Mouse (Mus musculus) lung, embryonic 16.5 days (tissue): ENCODE measurements at regions not wholly inside any gene's neighbourhood (a gene's known extent, or its start where the extent isn't known, plus 50 kb on each side); places are given as distances from the start of the nearest gene placed in this dataset.

Source experiments
- ATAC-seq: fragments of 200-750 bp; cut with Nextera tagmentation; 2 replicates; pipeline ENCODE4 v1.8.0; 2017; ENCODE audit warnings: low read depth, mild to moderate bottlenecking, moderate library complexity
- H3K27ac ChIP-seq: fragments of 300-500 bp; sonication (generic); 2 replicates; pipeline ENCODE4 v1.5.1; 2014; ENCODE audit warnings: mild to moderate bottlenecking, control low read depth, low read length
- H3K27me3 ChIP-seq: fragments of 300-500 bp; sonication (generic); 2 replicates; pipeline ENCODE4 v1.6.1; 2014; ENCODE audit warnings: low read depth, low read length, mixed read lengths; ENCODE audit not compliant: control insufficient read depth, insufficient read depth
- H3K36me3 ChIP-seq: fragments of 300-500 bp; sonication (generic); 2 replicates; pipeline ENCODE4 v1.6.1; 2014; ENCODE audit warnings: low read length; ENCODE audit not compliant: control insufficient read depth, insufficient read depth
- H3K4me1 ChIP-seq: fragments of 300-500 bp; sonication (generic); replicated peaks from 2 replicates; pipeline ENCODE4 v1.6.1; 2014; ENCODE audit warnings: low read length, mixed read lengths; ENCODE audit not compliant: control insufficient read depth, insufficient read depth
- H3K4me2 ChIP-seq: fragments of 300-500 bp; sonication (generic); 2 replicates; pipeline ENCODE4 v1.6.1; 2014; ENCODE audit warnings: low read depth, low read length, control low read depth
- H3K4me3 ChIP-seq: fragments of 300-500 bp; sonication (generic); 2 replicates; pipeline ENCODE4 v1.5.1; 2014; ENCODE audit warnings: mild to moderate bottlenecking, low read length, control low read depth
- H3K9ac ChIP-seq: fragments of 300-500 bp; sonication (generic); 2 replicates; pipeline ENCODE4 v1.6.1; 2014; ENCODE audit warnings: low read length, control low read depth
- H3K9me3 ChIP-seq: fragments of 300-500 bp; sonication (generic); 2 replicates; pipeline ENCODE4 v1.6.1; 2016; ENCODE audit warnings: low read length; ENCODE audit not compliant: control insufficient read depth
- WGBS: fragments of 180-500 bp; shearing (Covaris S2); extraction: QIAGEN DNeasy Blood & Tissue Kit; methylation state at CpG from one replicate; pipeline ENCODE4 v1.1.7; 2014; 5-methylcytosine and 5-hydroxymethylcytosine counted together

GRCm38 (mm10) chr8:89372761-89373160 lies 328.8 kb upstream of the Sall1 start:
- no peak overlapping the region for H3K4me3 ChIP-seq
- H3K4me2 ChIP-seq = no peak overlapping the region
- WGBS = 82% methylated on average over 3 of the region's 3 CpGs
- ATAC-seq = no peak
- H3K27me3 ChIP-seq = no peaks in the 10 kb centered on the region
- no peaks in the 10 kb centered on the region for H3K9me3 ChIP-seq
- H3K9ac ChIP-seq = no peak overlapping the region
- H3K36me3 ChIP-seq = no peaks in the 10 kb centered on the region
- H3K27ac ChIP-seq = no peak overlapping the region
- H3K4me1 ChIP-seq = no peaks in the 10 kb centered on the region

- 34% methylated on average over 4 of the region's 4 CpGs for WGBS
- H3K9ac ChIP-seq = no peak overlapping the region
- H3K4me3 ChIP-seq = no peak overlapping the region
- H3K4me1 ChIP-seq = no peaks in the 10 kb centered on the region
- no peak for ATAC-seq
- H3K4me2 ChIP-seq = no peak overlapping the region
- no peaks in the 10 kb centered on the region for H3K36me3 ChIP-seq
- no peaks in the 10 kb centered on the region for H3K27me3 ChIP-seq
- no peaks in the 10 kb centered on the region for H3K9me3 ChIP-seq
- no peak overlapping the region for H3K27ac ChIP-seq
Observed at GRCm38 (mm10) chr8:89371773-89372132, 327.8 kb upstream of the Sall1 start.

GRCm38 (mm10) chr8:89370816-89371772 lies 327.1 kb upstream of the Sall1 start:
- Histone ChIP-seq H3K27ac (no peak overlapping the region), H3K27me3 (no peaks in the 10 kb centered on the region), H3K9me3 (no peaks in the 10 kb centered on the region), H3K36me3 (no peaks in the 10 kb centered on the region), H3K4me2 (no peak overlapping the region), H3K4me3 (no peak overlapping the region), H3K4me1 (no peaks in the 10 kb centered on the region), H3K9ac (no peak overlapping the region)
- 43% methylated on average over 20 of the region's 20 CpGs for WGBS
- ATAC-seq = no peak

- no peaks in the 10 kb centered on the region for H3K36me3 ChIP-seq
- no peak overlapping the region for H3K4me2 ChIP-seq
- ATAC-seq = no peak
- no peaks in the 10 kb centered on the region for H3K4me1 ChIP-seq
- no peak overlapping the region for H3K4me3 ChIP-seq
- no peaks in the 10 kb centered on the region for H3K27me3 ChIP-seq
- H3K9ac ChIP-seq = no peak overlapping the region
- 83% methylated on average over 3 of the region's 3 CpGs for WGBS
- no peaks in the 10 kb centered on the region for H3K9me3 ChIP-seq
- H3K27ac ChIP-seq = no peak overlapping the region
Observed at GRCm38 (mm10) chr8:89365430-89365829, 321.5 kb upstream of the Sall1 start.

- 73% methylated on average over 4 of the region's 4 CpGs for WGBS
- H3K27ac ChIP-seq = no peak overlapping the region
- H3K27me3 ChIP-seq = no peaks in the 10 kb centered on the region
- no peaks in the 10 kb centered on the region for H3K4me1 ChIP-seq
- H3K4me2 ChIP-seq = no peak overlapping the region
- no peak overlapping the region for H3K9ac ChIP-seq
- H3K36me3 ChIP-seq = no peaks in the 10 kb centered on the region
- ATAC-seq = no peak
- no peaks in the 10 kb centered on the region for H3K9me3 ChIP-seq
- no peak overlapping the region for H3K4me3 ChIP-seq
Observed at GRCm38 (mm10) chr8:89358411-89358810, 314.4 kb upstream of the Sall1 start.

GRCm38 (mm10) chr8:89345547-89345946 lies 301.6 kb upstream of the Sall1 start:
- no peak overlapping the region for H3K4me3 ChIP-seq
- no peaks in the 10 kb centered on the region for H3K9me3 ChIP-seq
- no peaks in the 10 kb centered on the region for H3K4me1 ChIP-seq
- 79% methylated on average over 3 of the region's 3 CpGs for WGBS
- no peak overlapping the region for H3K27ac ChIP-seq
- ATAC-seq = no peak
- no peaks in the 10 kb centered on the region for H3K36me3 ChIP-seq
- H3K9ac ChIP-seq = no peak overlapping the region
- H3K27me3 ChIP-seq = no peaks in the 10 kb centered on the region
- H3K4me2 ChIP-seq = no peak overlapping the region

GRCm38 (mm10) chr8:89341686-89342085 lies 297.7 kb upstream of the Sall1 start:
- Histone ChIP-seq H3K4me1 (no peaks in the 10 kb centered on the region), H3K4me2 (no peak overlapping the region), H3K9ac (no peak overlapping the region), H3K27me3 (no peaks in the 10 kb centered on the region), H3K36me3 (no peaks in the 10 kb centered on the region), H3K4me3 (no peak overlapping the region), H3K9me3 (no peaks in the 10 kb centered on the region), H3K27ac (no peak overlapping the region)
- no peak for ATAC-seq
- 86% methylated on average over 5 of the region's 5 CpGs for WGBS

- Histone ChIP-seq H3K36me3 (no peaks in the 10 kb centered on the region), H3K4me3 (no peak overlapping the region), H3K27me3 (no peaks in the 10 kb centered on the region), H3K9me3 (no peaks in the 10 kb centered on the region), H3K27ac (no peak overlapping the region), H3K9ac (no peak overlapping the region), H3K4me1 (no peaks in the 10 kb centered on the region), H3K4me2 (no peak overlapping the region)
- 53% methylated on average over 2 of the region's 2 CpGs for WGBS
- ATAC-seq = no peak
Observed at GRCm38 (mm10) chr8:89335416-89335815, 291.5 kb upstream of the Sall1 start.

GRCm38 (mm10) chr8:89325751-89326351 lies 281.9 kb upstream of the Sall1 start:
- Histone ChIP-seq H3K27ac (no peak overlapping the region), H3K9ac (no peak overlapping the region), H3K36me3 (no peaks in the 10 kb centered on the region), H3K4me3 (no peak overlapping the region), H3K27me3 (no peaks in the 10 kb centered on the region), H3K9me3 (no peaks in the 10 kb centered on the region), H3K4me1 (no peaks in the 10 kb centered on the region), H3K4me2 (no peak overlapping the region)
- ATAC-seq = no peak
- 94% methylated on average over 2 of the region's 2 CpGs for WGBS
